Mouse (Mus musculus) B cell, adult 2 months (primary cell): ENCODE measurements around the gene Rilpl1.
A peak's percentile ranks its signal among the peaks of the same experiment; 100 is the strongest.
"Not testable (repeated sequence)": the region's sequence is repeated elsewhere in the genome, so short reads cannot be mapped to it uniquely, and the experiment has no call there.

ENCODE experiments used
- DNase-seq, 2 experiments: peaks; one replicate each; pipeline ENCODE4 v3.0.0; 2022

The Rilpl1 gene

GRCm38 (mm10) chr5:124491732-124492131, 39.5 kb downstream of the Rilpl1 start:
- no peak for DNase-seq

GRCm38 (mm10) chr5:124488885-124489284, 42.3 kb downstream of the Rilpl1 start:
- DNase-seq: no peak

- no peak for DNase-seq
These were observed 45.5 kb downstream of the Rilpl1 start for GRCm38 (mm10) chr5:124485654-124486053.

- no peak for DNase-seq
These were observed 47.4 kb downstream of the Rilpl1 start for GRCm38 (mm10) chr5:124483655-124484396.

- peak; percentile 89 to 91 for DNase-seq
These were observed 48.1 kb downstream of the Rilpl1 start, which contains the start of gene Snrnp35 for GRCm38 (mm10) chr5:124482966-124483654. Gene Snrnp35, plus strand, starts transcription at chr5:124483134.

- DNase-seq: peak; percentile 35 to 44
These were observed 48.7 kb downstream of the Rilpl1 start for GRCm38 (mm10) chr5:124482436-124482965.

GRCm38 (mm10) chr5:124481714-124482113, 49.5 kb downstream of the Rilpl1 start:
- DNase-seq: no peak

- peak; percentile 44 to 55 for DNase-seq
These were observed 51.1 kb downstream of the Rilpl1 start for GRCm38 (mm10) chr5:124480119-124480518.

GRCm38 (mm10) chr5:124478873-124479204, 52.4 kb downstream of the Rilpl1 start:
- no peak for DNase-seq

GRCm38 (mm10) chr5:124470591-124471171, 60.5 kb downstream of the Rilpl1 start:
- DNase-seq: peak; percentile 42 to 62

GRCm38 (mm10) chr5:124469486-124469885, 61.7 kb downstream of the Rilpl1 start:
- no peak for DNase-seq

- DNase-seq: no peak
These were observed 62.8 kb downstream of the Rilpl1 start for GRCm38 (mm10) chr5:124468365-124468764.

GRCm38 (mm10) chr5:124467766-124468165, 63.4 kb downstream of the Rilpl1 start:
- no peak for DNase-seq

- no peak for DNase-seq
These were observed 66.3 kb downstream of the Rilpl1 start for GRCm38 (mm10) chr5:124464905-124465304.

- no peak for DNase-seq
These were observed 67.7 kb downstream of the Rilpl1 start for GRCm38 (mm10) chr5:124463462-124463861.

GRCm38 (mm10) chr5:124462297-124463025, 68.7 kb downstream of the Rilpl1 start:
- no peak for DNase-seq

GRCm38 (mm10) chr5:124460922-124461321, 70.3 kb downstream of the Rilpl1 start:
- not testable (repeated sequence) for DNase-seq

- DNase-seq: no peak
These were observed 74.4 kb downstream of the Rilpl1 start for GRCm38 (mm10) chr5:124456762-124457161.

- no peak for DNase-seq
These were observed 77.1 kb downstream of the Rilpl1 start for GRCm38 (mm10) chr5:124454082-124454419.

GRCm38 (mm10) chr5:124453339-124454081, 77.7 kb downstream of the Rilpl1 start:
- DNase-seq: no peak

GRCm38 (mm10) chr5:124452494-124453228, 78.5 kb downstream of the Rilpl1 start:
- DNase-seq: no peak
